8 mouse cellular contexts compared by ENCODE assay signal in the genomic region with DNA sequence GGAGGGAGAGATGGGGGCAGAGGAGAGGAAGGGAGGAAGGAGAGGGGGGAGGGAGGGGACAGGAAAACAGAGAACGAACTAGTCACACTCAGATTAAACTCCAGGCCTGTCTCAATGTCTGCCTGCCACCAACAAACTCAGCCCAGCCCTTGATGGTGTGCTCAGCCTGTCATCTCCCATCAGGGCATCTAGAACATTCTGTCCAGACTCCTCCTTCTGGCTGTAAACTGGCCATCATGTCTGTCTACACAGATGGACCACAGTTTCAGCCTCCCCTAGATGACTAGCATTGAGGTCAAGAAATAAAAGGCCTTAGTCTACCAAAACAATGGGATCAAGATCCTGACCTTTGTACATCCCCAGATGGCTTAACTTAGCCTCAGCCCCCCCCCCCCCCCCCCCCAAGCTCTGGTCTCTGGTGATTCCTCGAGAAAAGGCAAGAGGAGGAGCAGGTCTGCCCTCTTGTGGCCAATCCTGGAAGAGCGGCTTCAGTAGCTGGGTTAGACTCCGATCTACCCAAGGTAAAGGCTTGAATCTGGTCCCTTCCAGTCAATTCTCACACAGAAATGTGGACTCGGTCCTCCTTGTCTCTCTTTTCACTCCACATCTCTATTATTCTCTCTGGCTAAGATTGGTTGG. TPM values are rescaled to one million over a fixed set of nuclear protein-coding genes. Genes with fewer than 3 reads are reported as not detected.
DNase-seq lines count a peak whose midpoint lies in the region; ATAC-seq and TF ChIP-seq lines count a peak whose summit lies in the region.

No protein-coding gene starts in this region.

- H3K4me2 ChIP-seq in lung, embryonic 14.5 days = no peak overlapping the region

- no peak overlapping the region for H3K27ac ChIP-seq in heart, embryonic 10.5 days
- H3K27ac ChIP-seq in lung, embryonic 14.5 days (ENCODE audit: low read depth) = no peak overlapping the region

- H3K4me3 ChIP-seq in heart, embryonic 10.5 days = no peak overlapping the region
- H3K4me3 ChIP-seq in lung, embryonic 14.5 days (ENCODE audit: low read depth, low read length) = no peak overlapping the region

- peak; percentile 49 for DNase-seq in adrenal gland, adult 8-10 months
- DNase-seq in embryo, embryonic 11 days = peak; percentile 82
- peak; percentile 83 for DNase-seq in heart, embryonic 10.5 days (ENCODE audit: low spot score)
- peak; percentile 87 for DNase-seq in kidney, postnatal 14 days
- DNase-seq in lung, embryonic 14.5 days = peak; percentile 89
- DNase-seq in retina, embryonic 14.5 days (ENCODE audit: low spot score) = peak; percentile 94
- DNase-seq in thymus, postnatal 4 days = peak; percentile 91

- H3K36me3 ChIP-seq in heart, embryonic 10.5 days = peaks cover 8% of the 10 kb centered on the region
- peaks cover 9% of the 10 kb centered on the region; the same call in 1 of the 2 replicates for H3K36me3 ChIP-seq in lung, embryonic 14.5 days (ENCODE audit: insufficient read depth)

- TF ChIP-seq CTCF in lung, embryonic 14.5 days (IDR thresholded peaks at IDR 0.05; ENCODE audit: low read depth) = peak; percentile 79

- H3K9me3 ChIP-seq in heart, embryonic 10.5 days = no peaks in the 10 kb centered on the region
- no peaks in the 10 kb centered on the region for H3K9me3 ChIP-seq in lung, embryonic 14.5 days (ENCODE audit: low read depth, low read length)

- H3K4me1 ChIP-seq in heart, embryonic 10.5 days = no peaks in the 10 kb centered on the region
- H3K4me1 ChIP-seq in lung, embryonic 14.5 days (ENCODE audit: insufficient read depth) = no peaks in the 10 kb centered on the region

- 15% methylated on average over 5 of the region's 5 CpGs for WGBS in heart, embryonic 10.5 days
- WGBS in lung, embryonic 14.5 days = 12% methylated on average over 5 of the region's 5 CpGs

- no peaks in the 10 kb centered on the region for H3K27me3 ChIP-seq in heart, embryonic 10.5 days (ENCODE audit: insufficient read depth, poor library complexity, severe bottlenecking)
- no peaks in the 10 kb centered on the region for H3K27me3 ChIP-seq in lung, embryonic 14.5 days (ENCODE audit: insufficient read depth, low read length)

- H3K9ac ChIP-seq in lung, embryonic 14.5 days = no peak overlapping the region

- peak; percentile 66 for ATAC-seq in CD4-positive, CD25-positive, alpha-beta regulatory T cell, adult 4 months
- no peak for ATAC-seq in lung, embryonic 14.5 days (ENCODE audit: insufficient read depth)

RNA-seq across cellular contexts. Expression of a gene that starts 7.5 kb away (rescaled TPM):
- 100 to 1,000 TPM; 187 to 237 TPM for polyA plus RNA-seq in CD4-positive, CD25-positive, alpha-beta regulatory T cell, adult 4 months (2017; shearing (Covaris generic))
- total RNA-seq in adrenal gland, adult 8-10 months (2022) = 100 to 1,000 TPM; 343 to 403 (median 360) TPM
- 114 and 151 TPM in 2 replicates for polyA plus RNA-seq in heart, embryonic 10.5 days (2016; fragmentation: Nextera tagmentation; extraction: Ambion mirVana)
- polyA plus RNA-seq in lung, embryonic 14.5 days (2014; fragmentation: Nextera tagmentation; extraction: Ambion mirVana) = 130 and 131 TPM in 2 replicates

RNA-seq across cellular contexts. Expression of a gene that starts 20.7 kb away (rescaled TPM):
- polyA plus RNA-seq in CD4-positive, CD25-positive, alpha-beta regulatory T cell, adult 4 months (2017; shearing (Covaris generic)) = not detected
- total RNA-seq in adrenal gland, adult 8-10 months (2022) = not detected
- not detected in 2 replicates for polyA plus RNA-seq in heart, embryonic 10.5 days (2016; fragmentation: Nextera tagmentation; extraction: Ambion mirVana)
- not detected in 2 replicates for polyA plus RNA-seq in lung, embryonic 14.5 days (2014; fragmentation: Nextera tagmentation; extraction: Ambion mirVana)

RNA-seq across cellular contexts. Expression of a gene that starts 40.7 kb away (rescaled TPM):
- polyA plus RNA-seq in CD4-positive, CD25-positive, alpha-beta regulatory T cell, adult 4 months (2017; shearing (Covaris generic)) = 1 to 10 TPM; 2.3 TPM
- 100 to 1,000 TPM in 2 of 4 experiments, 10 to 100 TPM in 2; 46.3 to 149 (median 91.8) TPM for total RNA-seq in adrenal gland, adult 8-10 months (2022)
- 2.2 and 3.5 TPM in 2 replicates for polyA plus RNA-seq in heart, embryonic 10.5 days (2016; fragmentation: Nextera tagmentation; extraction: Ambion mirVana)
- 0.74 and 0.89 TPM in 2 replicates for polyA plus RNA-seq in lung, embryonic 14.5 days (2014; fragmentation: Nextera tagmentation; extraction: Ambion mirVana)
